Mouse (Mus musculus) liver, embryonic 14.5 days (tissue): ENCODE results near the gene Kcnk4. TPM values are rescaled to one million over a fixed set of nuclear protein-coding genes. Genes with fewer than 3 reads are reported as not detected.

ENCODE experiments used
- ATAC-seq: fragments of 200-750 bp; cut with Nextera tagmentation; 2 replicates; pipeline ENCODE4 v1.8.0; 2017; ENCODE audit warnings: moderate number of reproducible peaks, mild to moderate bottlenecking, moderate library complexity; ENCODE audit not compliant: insufficient read depth
- DNase-seq, 3 experiments: peaks; one replicate each; pipeline ENCODE4 v3.0.0-alpha.2; 2012 to 2013; ENCODE audit warnings: low read depth in 3 of 3, low spot score in 3 of 3
- H3K27ac ChIP-seq: fragments of 300-500 bp; sonication (generic); 2 replicates; pipeline ENCODE4 v1.5.1; 2014; ENCODE audit warnings: moderate library complexity, mild to moderate bottlenecking, control low read depth, inconsistent platforms
- H3K27me3 ChIP-seq: fragments of 300-500 bp; sonication (generic); 2 replicates; pipeline ENCODE4 v1.6.1; 2014; ENCODE audit warnings: mild to moderate bottlenecking, low read length, moderate library complexity; ENCODE audit not compliant: control insufficient read depth, insufficient read depth
- H3K36me3 ChIP-seq: fragments of 300-500 bp; sonication (generic); replicated peaks from 2 replicates; pipeline ENCODE4 v1.6.1; 2014; ENCODE audit warnings: low read depth; ENCODE audit not compliant: control insufficient read depth, insufficient read depth
- H3K4me1 ChIP-seq, 2 experiments: fragments of 200-500 bp in 1 of 2; fragments of 300-500 bp in 1 of 2; sonication (generic) in 1 of 2; replicated peaks; 2 replicates each; pipeline ENCODE4 v1.6.1; 2012 to 2014; ENCODE audit warnings: antibody characterized with exemption in 1 of 2, inconsistent platforms in 1 of 2, low read length in 1 of 2; ENCODE audit not compliant: control insufficient read depth in 2 of 2, insufficient read depth in 2 of 2
- H3K4me2 ChIP-seq: fragments of 300-500 bp; sonication (generic); 2 replicates; pipeline ENCODE4 v1.6.1; 2014; ENCODE audit warnings: low read depth, mild to moderate bottlenecking, control low read depth, moderate library complexity
- H3K4me3 ChIP-seq, 2 experiments: fragments of 200-500 bp in 1 of 2; fragments of 300-500 bp in 1 of 2; sonication (generic) in 1 of 2; 2 replicates each; pipeline ENCODE4 v1.5.1; 2012 to 2014; ENCODE audit warnings: low read depth in 2 of 2, low read length in 2 of 2, mild to moderate bottlenecking in 2 of 2, control low read depth in 1 of 2, inconsistent platforms in 1 of 2, moderate library complexity in 1 of 2; ENCODE audit not compliant: insufficient read depth in 1 of 2
- H3K9ac ChIP-seq: fragments of 300-500 bp; sonication (generic); replicated peaks from 2 replicates; pipeline ENCODE4 v1.6.1; 2014; ENCODE audit warnings: mild to moderate bottlenecking, control low read depth, moderate library complexity
- H3K9me3 ChIP-seq: fragments of 300-500 bp; sonication (generic); 2 replicates; pipeline ENCODE4 v1.6.1; 2016; ENCODE audit warnings: low read length, mixed read lengths; ENCODE audit not compliant: control insufficient read depth
- CTCF ChIP-seq: IDR thresholded peaks from 2 replicates; pipeline ENCODE4 v1.5.1; 2016; ENCODE audit warnings: antibody characterized with exemption, low read depth, control low read depth
- EP300 ChIP-seq: IDR thresholded peaks from 2 replicates; pipeline ENCODE4 v1.6.1; 2016; ENCODE audit warnings: antibody characterized with exemption, low read depth
- WGBS: fragments of 180-500 bp; shearing (Covaris S2); extraction: QIAGEN DNeasy Blood & Tissue Kit; methylation state at CpG from one replicate; pipeline ENCODE4 v1.1.7; 2014; ENCODE audit not compliant: insufficient replicate concordance; 5-methylcytosine and 5-hydroxymethylcytosine counted together
- polyA plus RNA-seq, 2 experiments: library from polyadenylated mRNA; depleted of rRNA in 1 of 2; stranded (reverse) in 1 of 2; unstranded in 1 of 2; fragments of >200 nt; fragmentation: Nextera tagmentation in 1 of 2; extraction: Ambion mirVana in 1 of 2; gene quantifications; 2 replicates each; pipeline versions ENCODE4 v1.2.1 to v1.2.3; 2012 to 2014

Kcnk4 gene
- polyA plus RNA-seq, 2 experiments, result 0.05 TPM; not detected in 1

DNA sequence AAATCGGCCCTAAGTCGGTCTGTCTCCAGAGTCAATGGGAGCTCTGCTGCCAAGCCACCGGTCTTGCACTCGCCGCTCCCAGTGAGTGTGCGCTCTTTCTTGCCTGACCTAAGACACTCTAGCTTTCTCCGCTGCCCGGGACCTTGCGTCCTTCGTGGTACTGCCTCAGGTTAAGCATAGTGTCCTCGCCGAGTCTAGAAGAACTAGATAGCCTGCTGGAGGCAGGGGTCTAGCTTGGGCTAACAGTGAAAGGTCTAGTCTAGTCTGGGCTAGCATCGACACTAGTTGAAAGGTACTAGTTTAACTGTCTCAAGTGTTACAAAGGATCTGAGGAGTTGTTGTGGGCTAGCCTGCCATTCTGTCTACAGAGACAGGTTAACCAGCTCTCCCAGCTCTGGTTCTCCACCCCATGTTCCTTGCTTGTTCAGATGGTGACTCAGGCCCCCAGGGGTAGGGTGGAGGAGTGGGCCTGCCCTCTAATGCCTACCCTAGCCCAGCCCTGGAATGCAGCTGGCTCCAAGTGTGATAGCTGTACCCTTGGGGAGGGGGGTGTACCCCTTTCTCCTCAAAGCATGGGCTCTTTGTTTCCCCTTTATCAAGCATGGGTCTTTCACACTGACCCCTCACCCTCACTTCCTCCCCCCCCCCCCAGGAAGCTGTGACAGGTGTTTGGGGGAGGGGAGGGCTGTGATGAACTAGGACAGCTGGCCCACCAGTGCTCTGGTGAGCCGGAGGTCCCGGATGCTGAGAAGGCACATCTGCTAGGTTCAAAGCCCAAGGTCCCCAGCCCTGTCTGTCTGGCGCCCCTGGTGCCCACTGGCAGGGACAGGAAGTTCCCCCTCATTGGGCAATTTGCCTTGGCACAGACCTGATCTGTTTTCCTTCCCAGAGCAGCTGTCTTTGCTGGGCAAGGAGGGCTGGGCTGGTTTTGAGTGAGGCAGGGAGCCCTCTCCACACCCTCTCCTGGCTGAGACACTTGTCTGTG is 41.5 kb upstream of the Kcnk4 start, which contains the start of gene Plcb3:
TSS of gene Plcb3 (minus strand) at position 934 of the 985 bp plus-strand sequence.
- ATAC-seq, result no peak
- whole genome bisulfite sequencing, result under 1% methylated on average over 16 of the region's 16 CpGs
- no peak for DNase-seq
- Histone ChIP-seq H3K4me3 (peak within 1 kb of the TSS; percentile 71 to 77), H3K4me2 (peak within 1 kb of the TSS; percentile 96), H3K27ac (peak within 1 kb of the TSS; percentile 72), H3K36me3 (peaks cover 6% of the 10 kb centered on the region), H3K9ac (peak within 1 kb of the TSS; percentile 81), H3K9me3 (no peaks in the 10 kb centered on the region), H3K27me3 (no peaks in the 10 kb centered on the region), H3K4me1 (peaks cover 14 to 25% of the 10 kb centered on the region in 2 experiments)
- TF ChIP-seq CTCF, result peak; percentile 43
- TF ChIP-seq EP300, result 0 out of 2 replicates have a peak, but pooled peaks have one; percentile 7

DNA sequence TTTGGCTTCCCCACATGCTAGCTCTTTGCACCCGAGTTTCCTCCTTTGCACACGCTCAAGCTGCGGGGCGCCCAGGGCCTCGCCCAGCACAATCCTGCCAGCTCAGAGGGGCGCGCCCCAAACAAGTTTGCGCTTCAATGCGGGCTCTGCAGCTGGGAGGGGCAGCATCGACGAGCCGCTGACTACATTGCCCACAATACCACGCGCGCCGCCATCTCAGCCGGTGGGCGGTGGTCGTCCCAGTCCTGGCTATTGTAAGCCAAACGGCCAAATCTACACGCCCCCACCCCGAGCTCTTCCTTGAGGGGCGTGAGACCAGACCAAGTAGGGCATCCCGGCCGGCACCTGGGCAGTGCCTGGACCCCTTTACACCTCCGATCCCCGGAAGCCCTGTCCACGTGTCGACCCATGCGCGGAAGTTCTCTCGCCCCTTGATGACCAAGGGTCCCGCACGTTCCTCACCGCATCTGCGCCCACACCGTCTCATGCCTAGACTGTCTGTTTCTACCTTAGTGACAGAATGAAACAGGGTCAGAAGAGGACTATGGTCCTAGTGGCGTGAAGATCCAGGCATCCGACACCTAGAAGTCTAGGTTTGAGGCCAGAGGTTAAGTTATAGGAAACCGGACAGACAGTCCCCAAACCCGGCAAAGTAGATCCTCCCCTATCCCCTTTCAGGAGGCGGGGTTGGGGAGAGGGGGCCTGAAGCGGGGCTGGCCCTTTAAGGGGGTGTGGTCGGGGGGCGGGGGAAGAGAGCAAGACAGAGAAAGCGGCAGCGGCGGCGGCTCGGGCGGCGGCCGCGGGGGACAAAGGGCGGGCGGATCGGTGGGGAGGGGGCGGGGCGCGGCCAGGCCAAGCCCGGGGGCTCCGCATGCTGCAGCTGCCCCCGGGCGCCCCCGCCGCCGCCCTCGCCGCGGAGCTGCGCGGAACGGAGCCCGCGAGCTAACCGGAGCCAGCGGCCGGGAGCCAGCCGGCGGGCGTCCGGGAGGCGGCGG is 40.2 kb upstream of the Kcnk4 start, which contains the start of gene Ppp1r14b:
TSS of gene Ppp1r14b (plus strand) at position 758 of the 995 bp plus-strand sequence.
- Histone ChIP-seq H3K27me3 (no peaks in the 10 kb centered on the region), H3K36me3 (peaks cover 6% of the 10 kb centered on the region), H3K9ac (peak within 1 kb of the TSS; percentile 81), H3K27ac (peak within 1 kb of the TSS; percentile 72), H3K4me3 (peak within 1 kb of the TSS; percentile 71 to 94), H3K9me3 (no peaks in the 10 kb centered on the region), H3K4me2 (peak within 1 kb of the TSS; percentile 96), H3K4me1 (peaks cover 26 to 35% of the 10 kb centered on the region in 2 experiments)
- under 1% methylated on average over 68 of the region's 84 CpGs for WGBS
- ATAC-seq, result peak; percentile 65
- TF ChIP-seq CTCF, result peak; percentile 25; the same call in 1 of the 2 replicates
- no peak for TF ChIP-seq EP300
- peak; percentile 75 to 85 (median 75) for DNase-seq

DNA sequence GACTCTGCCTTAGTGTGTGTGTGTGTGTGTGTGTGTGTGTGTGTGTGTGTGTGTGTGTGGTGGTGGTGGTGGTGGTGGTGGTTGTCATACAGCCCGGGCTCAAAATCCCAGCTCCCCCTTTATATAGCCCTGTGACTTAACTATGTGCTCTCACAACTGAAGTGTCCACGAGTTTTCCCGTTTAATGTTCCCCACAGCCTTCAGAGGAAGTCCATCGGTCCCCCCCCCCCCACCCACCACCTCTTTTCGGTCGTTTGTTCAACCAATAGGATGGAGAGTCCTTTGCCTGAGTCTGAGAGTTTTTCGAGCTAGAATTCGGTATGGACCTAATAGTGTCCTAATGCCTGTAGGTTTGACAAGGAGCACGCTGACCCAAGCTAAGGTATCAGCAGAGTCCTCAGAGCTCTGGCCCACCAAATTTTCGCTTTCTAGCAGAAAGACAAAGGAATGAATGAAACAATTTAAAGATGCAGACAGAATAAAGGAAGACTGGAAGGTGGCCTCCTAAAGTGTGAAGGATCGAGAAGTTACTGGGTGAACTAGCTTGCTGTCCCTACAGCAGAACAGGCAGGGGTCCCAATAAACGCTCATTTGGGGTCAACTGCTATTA is 39.4 kb upstream of the Kcnk4 start:
- Histone ChIP-seq H3K36me3 (peaks cover 6% of the 10 kb centered on the region), H3K27ac (peak overlapping the region; percentile 38; the same call in 1 of the 2 replicates), H3K9me3 (no peaks in the 10 kb centered on the region), H3K4me2 (peak overlapping the region; percentile 96), H3K27me3 (peaks cover 3% of the 10 kb centered on the region; the same call in 1 of the 2 replicates), H3K4me3 (peak overlapping the region; percentile 71 to 94), H3K9ac (peak overlapping the region; percentile 49), H3K4me1 (peaks cover 28 to 34% of the 10 kb centered on the region in 2 experiments)
- WGBS, result 31% methylated on average over 12 of the region's 12 CpGs
- ATAC-seq (no peak), DNase-seq (no peak)
- TF ChIP-seq CTCF (no peak), EP300 (no peak)

- TF ChIP-seq EP300 (no peak), CTCF (no peak)
- Histone ChIP-seq H3K4me1 (peaks cover 24 to 29% of the 10 kb centered on the region in 2 experiments), H3K36me3 (peaks cover 6% of the 10 kb centered on the region), H3K27ac (no peak overlapping the region), H3K27me3 (peaks cover 3% of the 10 kb centered on the region; the same call in 1 of the 2 replicates), H3K4me2 (no peak overlapping the region), H3K9ac (0 out of 2 replicates have a peak overlapping the region, but pooled peaks have one; percentile 14), H3K4me3 (no peak overlapping the region), H3K9me3 (no peaks in the 10 kb centered on the region)
- no peak for ATAC-seq
- no peak for DNase-seq
- 76% methylated on average over 13 of the region's 13 CpGs for WGBS
Observed at GRCm38 (mm10) chr19:6972247-6972917, 38.1 kb upstream of the Kcnk4 start.
